Mouse (Mus musculus): ENCODE measurements around the gene Armc9. TPM values are rescaled to one million over a fixed set of nuclear protein-coding genes. Genes with fewer than 3 reads are reported as not detected.

Armc9 gene
- total and polyA plus RNA-seq, 3 experiments, result 10.9 to 15.5 (median 15.1) TPM

- Histone ChIP-seq H3K4me2 (ENCODE audit: insufficient read depth, low read depth, poor library complexity, severe bottlenecking) (no peak overlapping the region), H3K27ac (ENCODE audit: insufficient read depth, low read depth) (no peak overlapping the region), H3K4me1 (ENCODE audit: control insufficient read depth in 1 of 2, insufficient read depth in 2 of 2) (no peaks in the 10 kb centered on the region), H3K9ac (ENCODE audit: insufficient read depth, low read depth) (no peak overlapping the region), H3K36me3 (replicated peaks in 1 of 2; ENCODE audit: control insufficient read depth in 1 of 2, insufficient read depth in 1 of 2, low read length in 1 of 2) (peaks cover 29 to 88% of the 10 kb centered on the region in 2 experiments), H3K9me3 (replicated peaks; ENCODE audit: low read length) (no peaks in the 10 kb centered on the region), H3K27me3 (replicated peaks) (no peaks in the 10 kb centered on the region), H3K4me3 (replicated peaks in 1 of 3; ENCODE audit: low read depth in 2 of 3, low read length in 2 of 3, poor library complexity in 1 of 3) (no peak overlapping the region), H3K79me2 (replicated peaks; ENCODE audit: control insufficient read depth, extremely low read depth, insufficient read depth, poor library complexity, severe bottlenecking) (no peaks in the 10 kb centered on the region)
- dilution Hi-C loops (cut with MboI; ENCODE audit: extremely low pct_ligation_motif_present, extremely low pct_unique_long_range_greater_than_20kb, low sequenced_read_pairs) (loop anchor here (25.0 kb wide), 1 partner anchor 159 kb away; no protein-coding TSS in a partner anchor), in situ Hi-C loops (cut with MboI; ENCODE audit: low pct_ligation_motif_present, low pct_unique_long_range_greater_than_20kb, low sequenced_read_pairs) (loop anchor here (5.0 kb wide), 2 partner anchors 134 to 159 kb away; no protein-coding TSS in a partner anchor)
- TF ChIP-seq NELFE (IDR thresholded peaks at IDR 0.05; ENCODE audit: low read depth, low read length) (peak; percentile 95; the same call in 1 of the 2 replicates), ZNF384 (IDR thresholded peaks at IDR 0.05; ENCODE audit: low read depth, low read length) (peak; percentile 49), PAX5 (IDR thresholded peaks at IDR 0.05; ENCODE audit: low read length) (no peak), JUND (conservative IDR thresholded peaks at IDR 0.05; ENCODE audit: low read depth, low read length) (0 out of 2 replicates have a peak, but pooled peaks have one; percentile 28), MEF2A (IDR thresholded peaks at IDR 0.05; ENCODE audit: borderline replicate concordance, low read depth, low read length) (peak; percentile 48; the same call in 1 of the 2 replicates), RCOR1 (conservative IDR thresholded peaks at IDR 0.05; ENCODE audit: low read depth, low read length) (no peak), SMC3 (IDR thresholded peaks at IDR 0.05; ENCODE audit: low read depth, low read length) (peak; percentile 98), POLR2AphosphoS2 (IDR thresholded peaks at IDR 0.05; ENCODE audit: low read depth, low read length) (no peak), JUN (IDR thresholded peaks at IDR 0.05; ENCODE audit: insufficient read depth, low read depth, low read length) (no peak), TCF12 (IDR thresholded peaks at IDR 0.05; ENCODE audit: low read depth, low read length) (0 out of 2 replicates have a peak, but pooled peaks have one; percentile 36), UBTF (IDR thresholded peaks at IDR 0.05; ENCODE audit: low read depth, low read length) (no peak), ZC3H11A (IDR thresholded peaks at IDR 0.05; ENCODE audit: low read depth, low read length) (peak; percentile 81), HCFC1 (IDR thresholded peaks at IDR 0.05; ENCODE audit: low read depth, low read length) (peak; percentile 31; the same call in 1 of the 2 replicates), POLR2A (IDR thresholded peaks at IDR 0.05; ENCODE audit: low read depth, low read length) (no peak), MAZ (IDR thresholded peaks at IDR 0.05; ENCODE audit: low read depth, low read length) (0 out of 2 replicates have a peak, but pooled peaks have one; percentile 28), MAFK (IDR thresholded peaks at IDR 0.05; ENCODE audit: insufficient replicate concordance, low read length) (no peak), KAT2A (IDR thresholded peaks at IDR 0.05; ENCODE audit: insufficient replicate concordance, low read length) (no peak), BHLHE40 (IDR thresholded peaks at IDR 0.05; ENCODE audit: low read depth, low read length) (0 out of 2 replicates have a peak, but pooled peaks have one; percentile 22), IRF4 (IDR thresholded peaks at IDR 0.05; ENCODE audit: low read depth, low read length) (peak; percentile 58; the same call in 1 of the 2 replicates), USF2 (conservative IDR thresholded peaks at IDR 0.05; ENCODE audit: low read depth, low read length) (no peak), CTCF (conservative IDR thresholded peaks at IDR 0.05 in 1 of 2, IDR thresholded peaks at IDR 0.05 in 1 of 2; ENCODE audit: low read depth in 2 of 2, low read length in 2 of 2) (peak; percentile 97 to 100), RAD21 (IDR thresholded peaks at IDR 0.05; ENCODE audit: low read depth, low read length) (peak; percentile 82), ZKSCAN1 (IDR thresholded peaks at IDR 0.05; ENCODE audit: borderline replicate concordance, low read depth, low read length) (no peak)
- DNase-seq (ENCODE audit: extremely low read depth), result peak; percentile 86
These were observed 24.1 kb downstream of the Armc9 start for GRCm38 (mm10) chr1:86178462-86179253.

Measured in CH12.LX (cell line).